Mouse (Mus musculus) 416B (cell line): ENCODE measurements around the gene Lrpap1.

Experiments
- DNase-seq: peaks from one replicate; pipeline ENCODE4 v3.0.0; 2011; ENCODE audit warnings: low read depth

The Lrpap1 gene

GRCm38 (mm10) chr5:35056604-35057432 lies 48.7 kb downstream of the Lrpap1 start, which contains the start of gene Dok7:
TSS of gene Dok7 (plus strand) at chr5:35056766.
- no peak for DNase-seq

DNA sequence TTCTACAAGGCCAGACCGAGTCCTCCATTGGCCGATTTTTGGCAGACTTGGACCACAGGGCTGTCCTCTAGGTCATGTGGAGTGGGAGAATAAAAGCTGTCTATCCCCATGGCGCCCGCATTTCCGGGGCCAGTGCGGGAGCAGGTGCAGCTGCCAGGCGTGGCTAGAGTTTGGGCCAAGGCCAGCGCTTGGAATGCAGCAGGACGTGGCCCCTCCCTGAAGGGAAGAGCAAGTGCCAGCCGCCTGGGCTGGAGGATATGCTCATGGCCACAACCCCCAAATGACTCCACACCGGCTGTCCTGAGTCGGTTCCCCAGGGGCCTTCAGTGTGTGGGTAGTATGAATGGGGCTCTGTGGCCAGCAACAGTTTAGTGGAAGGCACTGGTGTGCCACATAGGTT lies 50.5 kb downstream of the Lrpap1 start:
- DNase-seq, result no peak

- DNase-seq, result peak; percentile 65
These were observed 50.9 kb downstream of the Lrpap1 start for GRCm38 (mm10) chr5:35054628-35055027.

DNA sequence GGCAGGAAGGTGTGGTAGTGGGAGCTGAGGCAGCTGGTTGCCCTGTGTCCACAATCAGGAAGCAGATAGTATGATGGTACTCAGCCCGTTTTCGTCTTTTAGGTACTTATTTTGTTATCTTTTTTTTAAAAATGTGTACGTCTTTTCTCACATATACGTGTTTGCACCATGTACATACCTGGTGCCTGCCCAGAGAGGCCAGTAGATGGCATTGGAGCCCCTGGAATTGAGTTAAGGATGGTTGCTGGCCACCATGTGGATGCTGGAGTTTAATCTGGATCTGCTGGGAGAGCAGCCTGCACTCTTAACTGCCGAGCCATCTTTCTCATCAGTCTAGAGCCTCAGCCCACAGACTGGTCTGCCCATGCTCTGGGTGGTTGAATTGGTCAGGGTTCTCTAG lies 55.0 kb downstream of the Lrpap1 start:
- peak; percentile 26 for DNase-seq

DNA sequence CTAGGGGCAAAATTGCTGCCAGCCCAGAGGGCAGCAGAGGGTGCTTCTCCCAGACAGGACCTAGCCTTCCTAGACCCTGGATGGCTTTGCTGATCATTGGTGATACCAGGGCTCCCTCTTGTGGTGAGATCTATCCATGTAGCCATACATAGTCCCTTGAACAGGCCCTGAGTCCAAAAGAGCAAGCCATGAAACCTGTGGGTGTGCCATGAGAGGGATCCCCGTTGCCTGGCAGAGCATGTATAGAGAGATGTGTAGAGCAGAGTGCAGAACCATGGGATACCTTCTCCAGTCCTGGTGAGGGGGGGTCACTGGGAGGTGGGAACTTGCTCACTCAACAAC lies 62.5 kb downstream of the Lrpap1 start:
- DNase-seq, result peak; percentile 90

DNA sequence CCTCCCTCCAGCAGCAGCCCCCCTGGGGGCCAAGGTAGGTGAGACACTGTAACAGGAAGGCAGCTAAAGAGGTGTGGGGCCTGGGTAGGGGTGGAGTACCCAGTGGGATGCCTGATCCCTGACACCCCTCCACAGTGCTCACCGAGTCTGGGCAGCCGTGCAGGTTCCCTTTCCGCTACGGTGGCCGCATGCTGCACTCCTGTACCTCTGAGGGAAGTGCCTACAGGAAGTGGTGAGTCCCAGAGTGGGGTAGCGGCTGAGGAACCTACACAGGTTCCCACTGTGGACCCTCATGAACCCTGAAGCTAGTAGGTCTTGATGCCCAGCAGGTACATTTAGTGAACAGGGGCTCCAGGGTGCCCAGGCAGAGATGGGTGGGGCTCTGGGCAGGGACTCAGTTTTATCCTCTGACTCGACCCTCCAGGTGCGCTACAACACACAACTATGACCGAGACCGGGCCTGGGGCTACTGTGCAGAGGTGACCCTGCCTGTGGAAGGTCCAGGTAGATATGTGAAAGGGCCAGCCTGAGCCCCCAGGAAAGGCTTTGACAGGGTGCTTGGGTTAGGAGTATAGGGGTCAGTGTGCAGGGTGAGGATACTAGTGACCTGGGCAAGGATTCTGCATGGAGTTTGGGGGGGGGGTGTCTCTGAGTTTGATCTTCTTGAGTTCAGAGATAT lies 63.0 kb downstream of the Lrpap1 start:
- peak; percentile 34 for DNase-seq
